Mouse (Mus musculus): ENCODE results near the gene Pwp1. TPM values are rescaled to one million over a fixed set of nuclear protein-coding genes. Genes with fewer than 3 reads are reported as not detected.

Pwp1 gene
- polyA plus RNA-seq, 1 experiment: 21.0 TPM

Other genes starting within 250 kb of the Pwp1 start
- gene Prdm4, start 87.6 kb downstream of the Pwp1 start, polyA plus RNA-seq (2012; rRNA removed): 26.4 and 29.8 TPM in 2 replicates
- gene Ascl4, start 98.2 kb downstream of the Pwp1 start, polyA plus RNA-seq (2012; rRNA removed): 0.44 and 0.56 TPM in 2 replicates
- 116 TPM in 2 replicates for gene Rtcb, start 128.3 kb downstream of the Pwp1 start, polyA plus RNA-seq (2012; rRNA removed)
- gene Bpifc, start 182.4 kb downstream of the Pwp1 start, polyA plus RNA-seq (2012; rRNA removed): 0.12 and 0.13 TPM in 2 replicates
- gene Fbxo7, start 192.5 kb downstream of the Pwp1 start, polyA plus RNA-seq (2012; rRNA removed): 33.9 and 34.7 TPM in 2 replicates